Mouse (Mus musculus): ENCODE results near the gene Lrrc57.
"Not testable (repeated sequence)": the region's sequence is repeated elsewhere in the genome, so short reads cannot be mapped to it uniquely, and the experiment has no call there.

Lrrc57 gene

DNA sequence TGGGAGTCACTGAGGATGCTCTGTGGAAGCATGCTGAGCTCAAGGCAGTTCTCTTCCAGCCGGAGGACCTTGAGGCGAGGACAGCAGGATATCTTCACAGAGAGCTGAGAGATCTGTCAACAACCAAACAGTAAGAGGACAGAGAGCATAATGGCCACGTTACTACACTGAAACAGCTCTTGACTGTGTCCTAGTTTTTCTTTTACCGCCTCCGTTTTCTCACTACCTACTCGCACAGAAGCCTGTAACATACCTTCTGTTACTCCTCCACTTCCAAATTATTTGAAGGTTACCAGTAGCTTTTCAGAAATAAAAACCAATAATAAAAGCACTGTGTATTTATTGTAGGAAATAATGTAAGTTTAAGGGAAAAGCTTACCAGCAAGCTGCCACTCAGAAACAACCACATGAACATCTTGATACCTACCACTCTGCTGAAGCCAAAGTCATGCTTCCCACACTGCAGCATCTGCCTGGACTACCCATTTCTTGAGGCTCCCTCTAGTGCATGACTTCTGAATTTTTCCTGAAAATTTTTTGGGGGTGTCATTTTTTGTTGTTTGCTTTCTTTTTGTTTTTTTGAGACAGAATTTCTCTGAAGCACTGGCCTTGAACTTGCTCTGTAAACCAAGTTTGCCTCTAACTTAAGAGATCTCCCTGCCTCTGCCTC is 3.2 kb downstream of the Lrrc57 start:
- in situ Hi-C loops (cut with MboI, MseI), result loop anchor here (5.0 kb wide), 1 partner anchor 124 kb away; no protein-coding TSS in a partner anchor

DNA sequence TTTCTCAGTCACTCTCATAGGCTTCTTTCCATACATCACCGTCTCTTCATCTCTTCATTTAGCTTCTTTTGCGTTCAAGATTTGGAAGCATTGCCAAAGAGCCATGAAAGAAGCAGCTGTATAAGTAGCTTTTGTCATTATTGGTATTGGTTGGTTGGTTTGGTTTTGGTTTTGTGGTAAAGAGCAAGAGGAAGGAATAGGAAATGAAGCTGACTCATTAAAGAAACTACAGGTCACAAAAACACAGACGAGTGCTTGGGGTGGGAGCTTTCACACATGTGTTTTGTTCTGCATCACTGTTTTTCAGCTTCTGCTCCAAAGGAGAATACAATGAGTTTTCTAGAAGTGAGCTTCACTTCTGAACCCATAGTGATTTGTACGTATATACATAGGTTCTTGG is 9.8 kb downstream of the Lrrc57 start:
- in situ Hi-C loops (cut with MboI, MseI), result no loop called here

DNA sequence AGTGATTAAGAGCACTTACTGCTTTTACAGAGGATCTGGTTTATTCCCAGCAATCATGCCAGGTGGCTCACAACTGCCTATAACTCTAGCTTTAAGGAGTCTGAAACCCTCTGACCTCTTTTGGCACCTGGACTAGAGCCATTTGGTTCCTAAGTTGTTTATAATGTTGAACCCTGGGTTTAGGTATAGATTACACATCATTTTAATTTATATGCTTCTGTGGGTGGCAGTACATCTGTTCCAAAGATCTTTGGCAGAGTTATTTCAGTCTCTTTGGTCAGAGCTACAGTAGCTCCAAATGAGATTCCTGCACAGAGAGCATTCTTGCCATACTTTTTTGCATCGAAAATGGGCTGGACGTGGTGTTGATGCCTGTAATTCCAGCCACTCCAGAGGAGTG is 11.6 kb downstream of the Lrrc57 start:
- in situ Hi-C loops (cut with MboI, MseI), result no loop called here

DNA sequence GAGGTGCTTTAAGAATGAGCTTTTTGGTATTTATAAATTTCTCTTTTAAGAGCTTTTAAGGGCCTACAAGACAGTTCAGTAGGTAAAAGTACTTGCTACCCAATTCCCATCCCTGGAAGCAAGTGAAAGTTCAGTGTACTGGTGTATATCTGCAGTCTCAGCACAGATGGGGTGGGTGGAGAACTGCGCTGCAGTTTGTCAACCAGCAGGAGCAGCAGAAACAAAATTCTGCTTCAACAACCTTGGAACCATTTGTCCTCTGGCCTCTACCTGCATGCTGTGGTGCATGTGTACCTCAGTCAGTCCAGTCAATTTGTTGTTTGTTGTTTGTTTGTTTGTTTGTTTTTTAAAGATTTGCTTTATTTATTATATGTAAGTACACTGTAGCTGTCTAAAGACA is 17.1 kb downstream of the Lrrc57 start:
- in situ Hi-C loops (cut with MboI, MseI), result no loop called here

DNA sequence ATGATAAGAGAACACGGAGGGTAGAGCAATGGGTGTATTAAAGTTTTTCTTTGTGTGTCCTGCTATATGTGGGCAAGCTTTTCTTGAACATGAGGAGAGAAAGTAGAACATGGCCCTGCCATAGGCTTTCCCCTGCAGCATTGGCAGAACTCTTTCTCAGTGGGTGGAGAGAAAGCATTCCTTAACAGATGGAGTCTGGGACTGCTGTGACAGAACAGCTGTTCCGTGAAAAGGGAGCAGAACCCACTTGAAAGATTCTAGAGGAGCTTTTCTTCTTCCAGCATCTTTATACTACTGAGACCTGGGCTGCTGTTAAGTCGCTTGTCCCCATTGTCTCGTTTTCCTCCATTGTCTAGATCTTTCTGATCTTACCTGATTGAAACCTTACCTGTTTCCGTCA is 19.6 kb downstream of the Lrrc57 start:
- in situ Hi-C loops (cut with MboI, MseI), result no loop called here

DNA sequence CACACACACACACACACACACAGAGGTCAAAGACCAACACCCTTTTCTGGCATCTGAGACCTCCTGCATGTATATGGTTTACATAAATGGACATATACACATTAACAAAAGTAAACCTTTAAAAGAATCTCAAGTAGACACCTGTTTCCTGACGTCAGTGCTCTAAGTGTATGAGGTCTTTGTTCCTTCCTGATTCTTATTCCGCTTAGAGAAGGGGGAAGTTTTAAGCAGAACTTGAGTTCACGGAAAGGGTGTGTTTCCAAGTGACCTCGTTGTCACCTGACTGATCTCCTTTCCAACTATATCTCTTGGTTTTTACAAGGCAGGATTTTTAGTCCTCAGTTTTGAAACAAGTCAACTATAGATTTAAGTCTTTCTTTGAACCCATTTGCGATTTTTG is 31.0 kb downstream of the Lrrc57 start:
- in situ Hi-C loops (cut with MboI, MseI), result no loop called here

DNA sequence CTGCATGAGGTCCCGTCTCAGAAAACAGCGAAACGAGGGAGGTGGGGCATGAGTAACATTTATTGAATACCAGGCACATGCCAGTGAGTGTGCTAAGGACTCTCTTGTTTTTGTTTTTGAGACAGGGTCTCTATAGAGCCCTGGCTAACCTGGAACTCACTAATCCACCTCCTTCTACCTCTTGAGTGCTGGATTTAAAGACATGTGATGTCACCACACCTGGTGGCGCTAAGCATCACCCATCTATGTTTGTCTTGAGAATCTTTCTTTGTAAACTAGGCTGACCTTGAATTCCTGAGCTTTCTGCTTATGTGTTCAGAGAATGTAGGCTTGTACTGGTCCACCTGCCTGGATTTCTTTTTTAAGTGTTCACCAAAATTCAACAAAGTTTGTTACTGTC is 31.5 kb downstream of the Lrrc57 start:
- in situ Hi-C loops (cut with MboI, MseI), result no loop called here

DNA sequence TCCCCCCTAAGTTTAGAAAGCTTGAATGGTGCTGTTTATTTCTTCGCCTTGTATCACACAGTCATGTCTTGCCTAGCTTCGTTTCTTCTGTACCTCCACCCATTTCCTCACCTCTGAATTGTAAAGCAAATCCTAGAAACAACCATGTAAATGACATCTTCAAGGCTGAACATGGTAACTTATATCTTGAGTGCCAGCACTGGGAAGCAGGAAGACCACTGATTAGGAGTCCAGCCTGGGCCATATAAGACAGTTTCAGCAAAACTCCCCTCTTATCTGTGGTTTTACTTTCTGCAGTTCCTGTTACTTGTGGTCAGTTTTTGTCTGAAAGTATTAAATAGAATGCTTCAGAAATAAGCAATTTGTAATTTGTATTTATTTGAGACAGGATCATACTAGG is 33.3 kb downstream of the Lrrc57 start:
- in situ Hi-C loops (cut with MboI, MseI), result no loop called here

DNA sequence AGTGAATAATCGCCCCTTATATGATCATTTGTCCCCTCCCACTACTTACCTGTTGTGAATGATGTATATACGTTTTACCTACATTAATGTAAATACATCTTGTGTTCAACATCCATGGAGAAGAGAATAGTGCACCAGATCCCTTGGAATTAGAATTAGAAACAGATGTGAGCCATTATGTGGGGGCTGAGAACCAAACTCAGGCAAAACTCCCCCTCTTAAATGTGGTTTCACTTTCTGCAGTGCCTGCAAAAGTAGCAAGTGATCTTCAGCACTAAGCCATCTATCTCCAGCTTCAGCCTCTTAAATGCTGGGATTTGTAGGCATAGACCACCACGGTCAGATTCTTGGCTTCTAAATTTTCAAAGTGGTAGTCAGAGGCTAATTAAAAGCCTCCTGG is 34.2 kb downstream of the Lrrc57 start:
- in situ Hi-C loops (cut with MboI, MseI), result no loop called here

DNA sequence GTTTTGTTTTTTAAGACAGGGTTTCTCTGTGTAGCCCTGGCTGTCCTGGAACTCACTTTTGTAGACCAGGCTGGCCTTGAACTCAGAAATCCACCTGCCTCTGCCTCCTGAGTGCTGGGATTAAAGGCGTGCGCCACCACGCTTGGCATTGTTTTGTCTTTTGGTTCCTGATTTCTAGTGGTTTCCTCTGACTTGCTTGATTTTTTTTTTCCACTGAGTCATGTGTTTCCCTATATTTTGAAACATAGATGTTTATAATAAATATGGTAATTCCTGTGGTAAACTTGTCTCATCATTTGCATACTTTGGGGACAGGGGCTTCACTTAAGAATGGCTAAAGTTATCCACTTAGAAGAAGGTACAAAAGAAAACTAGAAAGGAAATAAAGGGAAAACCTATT is 37.2 kb downstream of the Lrrc57 start:
- in situ Hi-C loops (cut with MboI, MseI), result not testable (repeated sequence)

DNA sequence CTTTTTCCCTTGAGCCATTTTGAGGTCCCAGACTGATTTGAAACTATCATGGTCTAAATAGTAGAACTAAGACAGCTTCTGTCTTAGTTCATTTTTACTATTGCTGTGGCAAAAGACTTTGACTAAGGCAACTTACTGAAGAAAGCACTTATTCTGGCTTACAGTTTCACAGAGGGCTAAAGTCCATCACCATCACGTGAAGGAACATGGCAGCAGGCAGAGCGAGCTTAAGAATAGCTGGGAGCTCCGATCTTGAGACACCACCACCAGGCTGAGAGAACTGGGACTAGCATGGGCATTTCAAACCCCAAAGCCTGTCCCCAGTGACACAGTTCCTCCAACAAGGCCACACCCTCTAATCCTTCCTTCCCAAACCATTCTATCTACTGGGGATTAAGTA is 38.2 kb downstream of the Lrrc57 start:
- in situ Hi-C loops (cut with MboI, MseI), result no loop called here

DNA sequence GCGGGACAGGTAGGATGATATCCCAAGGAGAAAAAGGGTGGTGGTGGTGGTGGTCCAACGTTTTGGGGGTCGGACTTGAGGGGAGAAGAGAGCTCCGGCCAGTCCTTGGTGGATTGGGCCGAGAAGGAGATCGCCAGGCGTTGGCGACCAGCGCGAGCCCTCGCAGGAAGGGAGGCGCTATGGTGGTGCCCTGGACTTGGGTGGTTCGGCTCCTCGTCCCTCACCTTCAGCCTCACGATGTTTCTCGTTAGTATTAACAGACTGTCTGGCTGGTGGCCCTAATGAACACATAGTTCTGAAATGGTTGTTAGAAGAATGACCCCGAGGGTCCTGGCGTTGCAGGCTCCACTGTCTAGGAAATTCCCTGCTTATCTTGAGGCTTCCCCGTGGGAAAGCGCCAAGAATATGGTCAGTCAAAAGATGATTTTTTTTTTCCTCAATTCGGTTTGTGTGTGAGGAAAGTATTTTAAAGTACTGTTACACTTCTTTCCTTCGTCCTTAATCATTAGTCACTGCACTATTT is 41.5 kb downstream of the Lrrc57 start:
- in situ Hi-C loops (cut with MboI, MseI), result loop anchor here (10.0 kb wide), 1 partner anchor 163 kb away; the partner anchor contains the start of genes Ganc and Tmem87a

DNA sequence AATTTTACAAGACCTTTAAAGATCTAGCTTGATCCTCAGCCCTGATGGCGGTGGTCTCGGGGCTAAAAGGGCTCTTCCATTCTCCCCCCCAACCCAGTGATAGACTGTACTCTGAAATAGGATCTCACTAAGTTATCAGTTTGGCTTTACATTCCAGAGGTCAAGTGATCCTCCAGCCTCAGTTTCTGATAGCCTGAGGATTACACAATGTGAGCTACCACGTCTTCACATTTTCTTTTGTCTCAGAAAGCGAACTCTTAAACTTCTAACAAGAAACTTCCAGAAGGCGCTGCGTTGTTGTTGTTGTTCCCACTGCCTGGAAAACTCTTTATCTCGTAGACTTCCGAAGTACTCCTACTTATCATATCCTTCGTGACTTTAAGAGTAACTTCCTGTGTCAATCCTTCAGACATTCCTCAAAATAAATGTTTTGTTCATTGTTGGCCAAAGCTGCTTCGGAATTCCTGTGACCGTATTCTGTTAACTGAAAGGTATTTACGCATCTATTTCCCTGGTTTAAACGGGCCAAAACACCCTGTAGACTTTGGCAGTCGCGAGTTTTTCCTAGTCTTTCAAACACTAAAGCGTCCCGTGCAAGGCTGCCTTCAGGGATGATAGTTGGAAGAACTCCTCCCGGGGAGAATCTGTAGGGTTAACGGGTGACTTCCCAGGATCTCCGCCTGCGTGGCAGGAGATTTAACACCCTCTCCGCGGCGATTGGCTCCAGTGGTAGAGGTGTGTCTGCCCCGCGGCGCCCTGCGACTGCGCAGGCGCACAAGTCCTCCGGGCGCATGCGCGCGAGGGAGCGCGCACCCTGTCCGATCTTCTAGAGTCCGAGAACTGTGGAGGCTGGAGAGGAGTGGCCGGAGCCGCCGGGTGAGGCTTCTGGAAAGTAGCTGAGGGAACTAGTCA is 42.2 kb downstream of the Lrrc57 start, which contains the start of gene Snap23:
TSS of gene Snap23 (plus strand) at position 786 of the 912 bp plus-strand sequence.
- in situ Hi-C loops (cut with MboI, MseI), result loop anchor here (10.0 kb wide), 1 partner anchor 162 kb away; the partner anchor contains the start of genes Ganc and Tmem87a

DNA sequence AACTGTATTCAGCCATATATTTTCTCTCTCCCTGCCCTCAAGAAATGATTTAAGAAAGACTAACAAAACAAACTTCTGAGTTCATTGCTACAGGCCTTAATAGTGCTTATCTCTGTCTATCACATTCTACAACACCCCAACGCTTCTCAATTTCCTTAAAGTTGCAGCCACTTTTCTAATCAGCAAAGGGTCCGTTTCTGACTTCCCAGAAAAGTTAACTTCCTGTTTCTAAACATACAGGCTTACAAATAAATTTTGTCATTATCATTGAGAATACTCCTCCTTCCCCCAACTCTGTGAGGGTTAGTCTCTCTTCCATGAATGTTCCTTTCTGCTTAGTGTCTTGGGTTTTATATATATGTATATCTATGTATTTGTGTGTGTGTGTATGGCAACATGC is 44.0 kb downstream of the Lrrc57 start:
- in situ Hi-C loops (cut with MboI, MseI), result loop anchor here (10.0 kb wide), 1 partner anchor 161 kb away; the partner anchor contains the start of genes Ganc and Tmem87a

DNA sequence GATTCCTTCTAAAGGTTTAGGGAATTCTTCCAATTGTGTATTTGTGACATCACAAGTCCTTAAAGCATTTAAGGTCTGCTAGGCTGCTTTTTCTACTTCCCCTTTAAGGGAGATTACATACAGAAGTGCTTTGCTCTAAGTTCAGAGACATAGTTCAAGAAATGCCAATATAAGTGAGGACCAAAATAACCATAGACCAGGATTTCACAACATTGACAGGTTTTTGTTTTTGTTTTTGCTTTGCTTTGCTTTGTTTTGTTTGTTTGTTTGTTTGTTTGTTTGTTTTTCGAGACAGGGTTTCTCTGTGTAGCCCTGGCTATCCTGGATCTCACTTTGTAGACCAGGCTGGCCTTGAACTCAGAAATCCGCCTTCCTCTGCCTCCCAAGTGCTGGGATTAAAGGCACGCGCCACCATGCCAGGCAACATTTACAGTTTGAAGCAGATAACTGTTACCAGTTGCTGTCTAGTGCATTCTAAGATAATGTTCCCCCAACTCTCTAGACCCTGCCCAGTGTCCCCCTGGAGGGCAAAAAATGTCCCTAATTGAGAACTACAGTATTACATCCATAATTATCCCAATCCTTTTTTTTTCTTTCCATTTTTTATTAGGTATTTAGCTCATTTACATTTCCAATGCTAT is 44.7 kb downstream of the Lrrc57 start:
- in situ Hi-C loops (cut with MboI, MseI), result loop anchor here (10.0 kb wide), 1 partner anchor 160 kb away; the partner anchor contains the start of genes Ganc and Tmem87a

DNA sequence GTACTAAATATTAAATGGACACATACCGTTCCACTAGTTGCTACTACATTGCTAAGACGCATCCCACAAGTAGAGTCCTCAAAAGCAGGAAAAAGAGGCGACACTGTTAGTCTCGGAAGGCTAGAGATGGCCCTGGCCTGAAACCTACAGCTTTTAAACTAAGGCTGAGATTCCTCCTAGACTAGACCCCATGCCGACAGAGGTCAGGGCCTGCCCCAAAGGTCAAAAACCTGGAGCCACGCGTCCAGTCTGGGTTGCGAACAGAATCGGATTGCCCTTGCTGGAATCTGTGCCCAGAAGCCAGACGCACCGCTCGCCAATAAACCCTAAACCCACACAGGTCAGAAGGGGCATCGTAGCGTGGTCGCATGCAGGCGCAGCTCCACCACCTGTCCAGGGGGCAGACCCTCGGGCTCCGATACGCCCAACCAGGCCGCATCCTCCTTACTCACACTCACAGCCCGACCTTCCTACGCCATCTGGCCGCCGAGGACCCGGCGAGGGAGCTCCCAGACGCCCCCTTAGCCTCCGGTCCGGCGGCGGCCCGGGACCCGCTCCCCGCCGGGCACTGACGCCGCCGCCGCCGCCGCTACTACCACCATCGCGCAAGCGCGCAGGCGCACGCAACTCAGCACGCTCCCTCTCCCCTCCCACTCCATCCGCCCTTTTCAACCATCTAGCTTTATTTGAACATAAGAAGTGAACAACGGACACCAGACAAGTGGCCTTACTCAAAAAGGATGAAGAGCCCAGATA is 45.9 kb downstream of the Lrrc57 start, which contains the start of gene Zfp106:
TSS of gene Zfp106 (minus strand) at position 609 of the 756 bp plus-strand sequence.
- in situ Hi-C loops (cut with MboI, MseI), result loop anchor here (10.0 kb wide), 1 partner anchor 159 kb away; the partner anchor contains the start of genes Ganc and Tmem87a

DNA sequence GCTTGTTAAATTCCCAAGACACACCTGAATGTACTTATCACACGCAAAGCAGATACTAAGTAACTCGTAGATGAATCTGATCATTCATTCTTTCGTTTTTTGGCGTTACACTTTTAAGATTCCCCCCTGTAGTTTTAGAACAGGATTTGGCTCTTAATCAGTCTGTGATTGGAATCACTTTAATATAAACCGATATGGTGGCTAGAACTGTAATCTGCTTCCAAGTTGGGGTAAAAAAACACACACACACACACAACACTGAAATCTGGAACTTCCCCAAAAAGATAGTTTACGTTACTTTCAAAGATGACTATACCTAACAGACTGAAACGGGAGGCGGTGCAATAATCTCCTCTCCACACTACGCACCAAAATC is 46.5 kb downstream of the Lrrc57 start:
- in situ Hi-C loops (cut with MboI, MseI), result loop anchor here (10.0 kb wide), 1 partner anchor 158 kb away; the partner anchor contains the start of genes Ganc and Tmem87a

DNA sequence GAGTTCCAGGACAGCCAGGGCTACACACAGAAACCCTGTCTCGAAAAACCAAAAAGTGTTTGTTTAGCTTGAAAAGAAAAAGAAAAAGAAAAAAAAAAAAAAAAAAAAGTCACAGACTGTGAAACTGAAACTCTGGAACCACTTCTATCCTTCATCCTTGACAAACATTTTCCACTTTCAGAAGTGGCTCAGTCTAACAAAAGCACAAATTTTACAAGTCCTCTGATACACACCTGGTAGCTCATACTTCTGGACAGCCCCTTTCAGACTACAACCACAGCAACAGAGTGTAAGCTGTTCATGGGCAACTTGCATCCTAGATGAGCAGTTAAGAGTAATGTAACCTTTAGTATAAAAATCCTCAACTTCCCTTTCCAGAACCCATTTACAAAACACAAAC is 47.8 kb downstream of the Lrrc57 start:
- in situ Hi-C loops (cut with MboI, MseI), result loop anchor here (10.0 kb wide), 1 partner anchor 157 kb away; the partner anchor contains the start of genes Ganc and Tmem87a

DNA sequence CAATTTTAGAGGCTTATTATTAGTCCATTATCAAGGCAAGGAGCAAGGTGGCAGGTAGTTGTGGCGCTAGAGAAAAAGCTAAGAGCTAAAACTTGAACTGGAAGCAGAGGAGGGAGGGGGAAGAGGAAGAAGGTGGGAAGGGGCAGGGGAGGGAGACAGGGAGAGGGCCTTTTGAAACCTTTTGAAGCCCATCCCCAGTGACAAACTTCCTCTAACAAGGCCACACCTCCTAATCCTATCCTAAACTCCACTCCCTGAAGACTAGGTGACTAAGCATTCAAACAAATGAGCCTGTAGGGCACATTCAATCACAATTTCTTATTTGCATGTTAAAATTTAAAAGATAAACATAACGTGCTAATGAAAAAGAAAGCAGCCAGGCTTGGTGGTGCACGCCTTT is 50.5 kb downstream of the Lrrc57 start:
- in situ Hi-C loops (cut with MboI, MseI), result no loop called here

DNA sequence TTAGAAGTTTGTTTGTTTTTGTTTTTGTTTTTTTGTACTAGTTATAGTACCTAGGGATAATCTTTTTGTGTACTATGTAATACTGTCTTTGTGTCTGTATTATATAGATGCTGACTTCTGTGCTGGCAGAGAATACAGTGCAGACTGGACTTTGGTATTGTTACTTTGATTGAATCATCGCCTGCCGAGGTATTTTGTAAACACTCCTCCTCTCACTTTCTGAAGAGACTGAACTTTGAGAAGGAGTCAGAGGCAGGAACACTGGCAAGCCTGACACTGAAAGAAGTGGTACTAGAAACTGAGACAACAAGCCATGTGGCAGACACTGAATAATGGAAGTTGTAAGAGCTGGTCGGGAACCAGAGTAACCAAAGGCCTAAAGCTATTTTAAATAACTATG is 52.5 kb downstream of the Lrrc57 start:
- in situ Hi-C loops (cut with MboI, MseI), result no loop called here
